Mouse (Mus musculus) lung, adult 10 weeks (tissue): ENCODE data around the gene Olfr166. TPM values are rescaled to one million over a fixed set of nuclear protein-coding genes. Genes with fewer than 3 reads are reported as not detected.

Source experiments
- polyA plus RNA-seq: library from polyadenylated mRNA; stranded (reverse); fragments of 350-450 nt; fragmentation: Illumina TruSeq; extraction: RNeasy Lipid Tissue Mini Kit (QIAGEN cat#74804); gene quantifications from one replicate; pipeline ENCODE4 v1.2.3, GENCODE M21; 2014; ENCODE audit warnings: low read depth, low replicate concordance; ENCODE audit not compliant: insufficient read depth

Gene Olfr166
- not detected for polyA plus RNA-seq

GRCm38 (mm10) chr16:19483394-19483793, at the start of gene Olfr166:
Gene Olfr166 (plus strand): TSS chr16:19483694.

GRCm38 (mm10) chr16:19522166-19522565, 38.7 kb downstream of the Olfr166 start, which contains the start of gene Olfr167:
Gene Olfr167 (minus strand): TSS chr16:19522266.

DNA sequence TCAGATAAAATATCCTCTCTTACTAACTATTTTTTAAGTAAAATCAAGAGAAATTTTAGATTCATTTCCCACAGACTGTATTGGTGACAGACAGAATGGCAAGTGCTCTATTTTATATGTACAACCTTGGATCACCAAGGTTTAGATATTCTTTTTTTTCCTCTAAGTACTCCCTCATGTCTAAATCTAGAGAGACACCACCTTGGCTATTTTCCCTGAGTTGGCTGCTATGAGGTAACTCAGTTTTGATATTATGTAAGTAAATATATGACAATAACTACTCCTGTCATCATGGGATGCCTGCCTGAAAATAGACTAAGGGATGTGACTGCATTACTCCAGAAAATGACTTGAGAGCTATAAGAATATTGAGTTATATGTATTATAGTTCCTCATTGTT, 52.0 kb downstream of the Olfr166 start, which contains the start of gene Olfr168:
Gene Olfr168 (minus strand): TSS at position 101 of the 400 bp plus-strand sequence.

Other genes with a start within 250 kb of the Olfr166 start
- not detected for gene Olfr164, start 169.6 kb upstream of the Olfr166 start, polyA plus RNA-seq
- gene Olfr165, start 60.6 kb upstream of the Olfr166 start, polyA plus RNA-seq = not detected
- not detected for gene Olfr167, start 38.6 kb downstream of the Olfr166 start, polyA plus RNA-seq
- not detected for gene Olfr168, start 51.9 kb downstream of the Olfr166 start, polyA plus RNA-seq
- gene Olfr169, start 88.1 kb downstream of the Olfr166 start, polyA plus RNA-seq = not detected
- gene Olfr170, start 128.2 kb downstream of the Olfr166 start, polyA plus RNA-seq = not detected
- gene Olfr171, start 146.2 kb downstream of the Olfr166 start, polyA plus RNA-seq = not detected
- gene Lamp3, start 222.7 kb downstream of the Olfr166 start, polyA plus RNA-seq = 205 TPM